Mouse (Mus musculus) heart, embryonic 10.5 days (tissue): ENCODE data around the gene Gcc1. TPM values are rescaled to one million over a fixed set of nuclear protein-coding genes. Genes with fewer than 3 reads are reported as not detected.

ENCODE experiments used
- DNase-seq: peaks from one replicate; pipeline ENCODE4 v3.0.0-alpha.2; 2017; ENCODE audit warnings: low spot score
- H3K27ac ChIP-seq: fragments of 300-500 bp; sonication (generic); 2 replicates; pipeline ENCODE4 v1.5.1; 2016; ENCODE audit warnings: mild to moderate bottlenecking
- H3K27me3 ChIP-seq: fragments of 300-500 bp; sonication (generic); 2 replicates; pipeline ENCODE4 v1.6.1; 2016; ENCODE audit warnings: mild to moderate bottlenecking; ENCODE audit not compliant: poor library complexity, insufficient read depth, severe bottlenecking
- H3K36me3 ChIP-seq: fragments of 300-500 bp; sonication (generic); 2 replicates; pipeline ENCODE4 v1.6.1; 2016; ENCODE audit warnings: mild to moderate bottlenecking, moderate library complexity
- H3K4me1 ChIP-seq: fragments of 300-500 bp; sonication (generic); 2 replicates; pipeline ENCODE4 v1.6.1; 2016; ENCODE audit warnings: mild to moderate bottlenecking
- H3K4me3 ChIP-seq: fragments of 300-500 bp; sonication (generic); 2 replicates; pipeline ENCODE4 v1.5.1; 2016; ENCODE audit warnings: mild to moderate bottlenecking, moderate library complexity
- H3K9me3 ChIP-seq: fragments of 300-500 bp; sonication (generic); 2 replicates; pipeline ENCODE4 v1.6.1; 2016; ENCODE audit warnings: mild to moderate bottlenecking, moderate library complexity
- WGBS: fragments of 180-500 bp; shearing (Covaris S2); methylation state at CpG from one replicate; pipeline ENCODE4 v1.1.7; 2016; 5-methylcytosine and 5-hydroxymethylcytosine counted together
- polyA plus RNA-seq: library from polyadenylated mRNA; unstranded; fragments of >200 nt; fragmentation: Nextera tagmentation; extraction: Ambion mirVana; gene quantifications from 2 replicates; pipeline ENCODE4 v1.2.1, GENCODE M21; 2016

Gcc1 gene
- polyA plus RNA-seq, 1 experiment from 2014 or later: 7.6 TPM

DNA sequence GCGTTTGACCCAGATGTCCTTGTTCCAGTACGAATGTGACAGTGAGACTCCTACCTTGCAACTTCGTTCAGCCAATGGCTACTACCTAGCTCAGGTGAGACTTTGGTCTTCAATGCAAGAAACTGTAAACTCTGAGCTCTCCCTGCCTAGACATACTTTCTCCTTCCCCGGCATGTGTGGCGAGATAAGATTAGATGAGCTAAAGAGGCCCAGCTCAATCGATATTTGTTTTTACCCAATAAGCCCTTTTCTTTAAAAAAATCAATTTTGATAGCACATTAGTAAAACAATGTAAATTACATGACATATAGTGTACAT lies 3.3 kb upstream of the Gcc1 start:
- H3K4me1 ChIP-seq: no peaks in the 10 kb centered on the region
- no peak overlapping the region for H3K27ac ChIP-seq
- peaks cover 6% of the 10 kb centered on the region for H3K36me3 ChIP-seq
- H3K4me3 ChIP-seq: no peak overlapping the region
- no peak for DNase-seq
- no peaks in the 10 kb centered on the region for H3K9me3 ChIP-seq
- 62% methylated on average over 6 of the region's 6 CpGs for whole genome bisulfite sequencing
- no peaks in the 10 kb centered on the region for H3K27me3 ChIP-seq

DNA sequence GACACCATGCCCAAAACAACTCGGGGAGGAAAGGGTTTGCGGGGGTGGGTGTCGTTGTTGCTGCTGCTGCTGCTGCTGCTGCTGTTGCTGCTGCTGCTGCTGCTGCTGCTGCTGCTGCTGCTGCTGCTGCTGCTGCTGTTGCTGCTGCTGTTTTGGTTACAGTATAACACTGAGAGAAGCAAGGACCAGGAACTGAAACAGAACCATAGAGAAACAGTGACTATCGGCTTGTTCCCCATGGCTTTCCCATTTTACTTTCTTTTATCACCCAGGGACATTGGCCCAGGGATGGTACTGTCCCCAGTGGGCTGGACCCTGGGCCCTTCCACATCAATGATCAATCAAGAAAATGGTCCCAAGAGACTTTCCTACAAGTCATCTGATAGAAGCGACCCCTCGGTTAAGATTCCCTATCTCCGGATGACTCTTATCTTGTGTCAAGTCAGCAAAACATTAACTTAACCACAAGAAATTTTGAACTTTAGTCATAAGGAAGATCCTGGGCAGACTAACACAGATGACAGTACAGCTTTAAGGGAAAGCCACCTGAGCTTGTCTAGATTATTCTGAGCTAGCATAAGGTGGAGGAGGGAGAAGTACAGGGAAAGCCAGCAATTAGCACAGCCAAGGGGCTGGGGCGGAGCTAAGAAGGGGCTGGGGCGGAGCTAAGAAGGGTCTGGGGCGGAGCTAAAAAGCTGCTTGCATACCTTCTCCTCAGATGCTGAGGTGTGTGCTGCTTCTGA lies 2.8 kb upstream of the Gcc1 start:
- no peaks in the 10 kb centered on the region for H3K9me3 ChIP-seq
- H3K4me1 ChIP-seq: 0 out of 2 replicates have a peak, but pooled peaks cover 3% of the 10 kb centered on the region
- H3K27me3 ChIP-seq: no peaks in the 10 kb centered on the region
- no peak overlapping the region for H3K27ac ChIP-seq
- 76% methylated on average over 10 of the region's 10 CpGs for WGBS
- peaks cover 10% of the 10 kb centered on the region for H3K36me3 ChIP-seq
- H3K4me3 ChIP-seq: no peak overlapping the region
- DNase-seq: no peak

GRCm38 (mm10) chr6:28429870-28430269 lies 1.7 kb upstream of the Gcc1 start:
- H3K4me1 ChIP-seq: peaks cover 9% of the 10 kb centered on the region
- H3K36me3 ChIP-seq: peaks cover 20% of the 10 kb centered on the region
- no peak for DNase-seq
- H3K27me3 ChIP-seq: no peaks in the 10 kb centered on the region
- H3K9me3 ChIP-seq: no peaks in the 10 kb centered on the region
- H3K27ac ChIP-seq: no peak overlapping the region
- H3K4me3 ChIP-seq: no peak overlapping the region
- 79% methylated on average over 11 of the region's 11 CpGs for whole genome bisulfite sequencing

DNA sequence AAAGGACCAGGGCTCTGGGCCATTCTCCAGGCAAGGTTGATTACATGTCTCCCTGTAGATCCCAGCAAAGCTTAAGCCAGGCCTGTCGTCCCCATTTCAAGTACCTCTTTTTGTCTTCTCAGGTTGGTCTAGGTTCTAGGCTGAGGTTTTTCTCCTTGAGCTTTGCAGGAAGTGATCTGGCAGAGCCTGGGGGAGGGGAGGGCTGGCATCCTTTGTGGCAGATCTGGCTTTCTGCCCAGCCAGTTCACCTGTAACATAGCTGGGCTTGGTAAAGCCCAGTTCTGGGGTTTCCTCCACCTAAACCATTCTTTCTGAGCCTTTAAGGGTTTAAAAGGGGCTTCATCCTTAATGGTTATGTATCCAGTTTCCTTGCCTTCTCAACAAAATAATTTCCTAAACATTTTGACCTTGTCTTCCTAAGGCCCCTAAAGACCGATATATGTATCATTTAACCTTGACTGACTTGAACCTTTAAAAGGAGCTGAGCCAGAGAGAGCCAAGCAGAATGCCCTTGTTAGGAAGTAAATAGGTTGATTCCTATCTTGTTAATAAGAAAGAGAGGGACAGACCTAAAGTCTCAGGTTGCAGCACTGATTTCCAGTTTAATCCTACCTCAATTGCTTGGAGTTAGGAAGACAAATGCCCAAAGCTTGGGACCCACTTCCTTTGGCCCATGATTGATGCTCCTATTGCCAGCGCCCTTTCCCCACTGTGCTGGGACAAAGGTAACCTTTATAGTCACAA lies 922 bp downstream of the Gcc1 start, which contains the start of gene Fscn3:
Gene Fscn3 (plus strand): TSS at position 694 of the 744 bp plus-strand sequence.
- WGBS: 81% methylated on average over 3 of the region's 3 CpGs

GRCm38 (mm10) chr6:28425019-28425418 lies 3.2 kb downstream of the Gcc1 start:
- H3K9me3 ChIP-seq: no peaks in the 10 kb centered on the region
- 73% methylated on average over 6 of the region's 6 CpGs for WGBS
- H3K27me3 ChIP-seq: no peaks in the 10 kb centered on the region
- H3K36me3 ChIP-seq: peaks cover 21% of the 10 kb centered on the region
- H3K4me1 ChIP-seq: peaks cover 42% of the 10 kb centered on the region
- 0 out of 2 replicates have a peak overlapping the region, but pooled peaks have one; percentile 32 for H3K27ac ChIP-seq
- no peak for DNase-seq
- peak overlapping the region; percentile 89 for H3K4me3 ChIP-seq

More for the DNA sequence above, 922 bp downstream of the Gcc1 start, which contains the start of gene Fscn3:
- H3K9me3 ChIP-seq: no peaks in the 10 kb centered on the region
- peaks cover 21% of the 10 kb centered on the region for H3K36me3 ChIP-seq
- H3K4me3 ChIP-seq: no peak within 1 kb of the TSS
- H3K27me3 ChIP-seq: no peaks in the 10 kb centered on the region
- no peak for DNase-seq
- no peak within 1 kb of the TSS for H3K27ac ChIP-seq
- H3K4me1 ChIP-seq: peaks cover 21% of the 10 kb centered on the region

GRCm38 (mm10) chr6:28423767-28424695 lies 4.2 kb downstream of the Gcc1 start:
- Histone ChIP-seq H3K4me3 (peak overlapping the region; percentile 89), H3K4me1 (peaks cover 48% of the 10 kb centered on the region), H3K9me3 (no peaks in the 10 kb centered on the region), H3K36me3 (peaks cover 24% of the 10 kb centered on the region), H3K27me3 (no peaks in the 10 kb centered on the region), H3K27ac (peak overlapping the region; percentile 98)
- 3% methylated on average over 46 of the region's 46 CpGs for WGBS
- DNase-seq: peak; percentile 90

DNA sequence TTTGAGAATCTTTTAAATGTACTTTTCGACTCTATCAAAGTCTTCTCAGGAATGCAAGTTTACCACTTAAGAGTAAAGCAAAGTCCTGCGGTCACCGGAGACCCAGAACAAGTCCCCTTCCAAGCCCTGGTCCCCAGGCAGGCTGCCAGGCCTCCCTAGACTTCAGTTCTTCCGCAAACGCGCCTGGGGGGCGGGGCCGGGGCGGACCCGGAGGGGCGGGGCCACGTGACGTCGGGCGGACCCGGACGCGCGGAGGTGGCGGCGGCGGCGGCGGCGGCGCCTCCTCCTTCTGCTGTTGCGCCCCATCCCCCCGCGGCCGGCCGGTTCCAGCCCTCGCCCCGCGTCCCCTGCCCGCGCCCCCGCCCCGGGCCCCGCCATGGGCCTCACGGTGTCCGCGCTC lies 4.9 kb downstream of the Gcc1 start, which contains the start of gene Arf5:
Gene Arf5 (plus strand): TSS at position 248 of the 400 bp plus-strand sequence.
- H3K4me1 ChIP-seq: peaks cover 48% of the 10 kb centered on the region
- H3K36me3 ChIP-seq: peaks cover 31% of the 10 kb centered on the region
- peak within 1 kb of the TSS; percentile 98 for H3K27ac ChIP-seq
- peak within 1 kb of the TSS; percentile 89 for H3K4me3 ChIP-seq
- H3K27me3 ChIP-seq: no peaks in the 10 kb centered on the region
- DNase-seq: peak; percentile 94
- 2% methylated on average over 30 of the region's 42 CpGs for WGBS
- no peaks in the 10 kb centered on the region for H3K9me3 ChIP-seq

- no peak for DNase-seq
- Histone ChIP-seq H3K27ac (peak overlapping the region; percentile 98; the same call in 1 of the 2 replicates), H3K27me3 (no peaks in the 10 kb centered on the region), H3K36me3 (peaks cover 36% of the 10 kb centered on the region), H3K9me3 (no peaks in the 10 kb centered on the region), H3K4me1 (peaks cover 48% of the 10 kb centered on the region), H3K4me3 (peak overlapping the region; percentile 89)
- 71% methylated on average over 15 of the region's 15 CpGs for WGBS
These were observed 5.4 kb downstream of the Gcc1 start for GRCm38 (mm10) chr6:28422651-28423290.

GRCm38 (mm10) chr6:28421469-28422000 lies 6.7 kb downstream of the Gcc1 start:
- peaks cover 48% of the 10 kb centered on the region for H3K4me1 ChIP-seq
- peak overlapping the region; percentile 86 for H3K4me3 ChIP-seq
- H3K9me3 ChIP-seq: no peaks in the 10 kb centered on the region
- DNase-seq: peak; percentile 97
- peak overlapping the region; percentile 83 for H3K27ac ChIP-seq
- peaks cover 41% of the 10 kb centered on the region for H3K36me3 ChIP-seq
- H3K27me3 ChIP-seq: no peaks in the 10 kb centered on the region
- WGBS: under 1% methylated on average over 27 of the region's 27 CpGs

DNA sequence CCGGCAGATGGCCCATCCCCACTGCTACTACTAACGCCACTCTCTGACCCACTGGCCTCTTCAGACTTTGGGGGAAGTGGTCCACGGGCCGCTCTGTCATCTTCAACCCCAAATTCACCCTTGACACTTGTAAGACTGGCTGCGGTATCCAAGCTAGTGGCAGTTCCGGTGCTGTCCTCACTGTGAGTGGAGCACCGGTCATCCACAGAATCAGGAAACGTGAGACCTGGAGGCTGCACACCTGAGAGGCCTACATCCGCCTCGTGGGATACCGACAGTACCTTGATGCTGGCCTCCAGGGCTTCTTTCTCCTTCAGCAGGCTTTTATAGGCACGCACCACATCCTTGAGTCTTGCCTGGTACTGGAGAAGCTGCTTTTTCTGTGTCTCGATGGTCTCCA lies 7.3 kb downstream of the Gcc1 start:
- H3K4me1 ChIP-seq: peaks cover 45% of the 10 kb centered on the region
- H3K9me3 ChIP-seq: no peaks in the 10 kb centered on the region
- H3K27me3 ChIP-seq: no peaks in the 10 kb centered on the region
- 25% methylated on average over 13 of the region's 13 CpGs for WGBS
- H3K27ac ChIP-seq: peak overlapping the region; percentile 83
- peaks cover 37% of the 10 kb centered on the region for H3K36me3 ChIP-seq
- DNase-seq: no peak
- peak overlapping the region; percentile 86 for H3K4me3 ChIP-seq

GRCm38 (mm10) chr6:28420361-28420760 lies 7.8 kb downstream of the Gcc1 start:
- WGBS: 75% methylated on average over 17 of the region's 17 CpGs
- peak overlapping the region; percentile 86 for H3K4me3 ChIP-seq
- no peak for DNase-seq
- no peaks in the 10 kb centered on the region for H3K27me3 ChIP-seq
- H3K4me1 ChIP-seq: peaks cover 41% of the 10 kb centered on the region
- no peaks in the 10 kb centered on the region for H3K9me3 ChIP-seq
- peaks cover 37% of the 10 kb centered on the region for H3K36me3 ChIP-seq
- no peak overlapping the region for H3K27ac ChIP-seq

GRCm38 (mm10) chr6:28419673-28420072 lies 8.5 kb downstream of the Gcc1 start:
- H3K36me3 ChIP-seq: peaks cover 36% of the 10 kb centered on the region
- no peak for DNase-seq
- no peak overlapping the region for H3K27ac ChIP-seq
- WGBS: 79% methylated on average over 2 of the region's 2 CpGs
- no peaks in the 10 kb centered on the region for H3K27me3 ChIP-seq
- no peak overlapping the region for H3K4me3 ChIP-seq
- H3K9me3 ChIP-seq: no peaks in the 10 kb centered on the region
- H3K4me1 ChIP-seq: peaks cover 37% of the 10 kb centered on the region
